Mouse (Mus musculus): ENCODE measurements around the gene F8a.
"Not testable (repeated sequence)": the region's sequence is repeated elsewhere in the genome, so short reads cannot be mapped to it uniquely, and the experiment has no call there.

Gene F8a

DNA sequence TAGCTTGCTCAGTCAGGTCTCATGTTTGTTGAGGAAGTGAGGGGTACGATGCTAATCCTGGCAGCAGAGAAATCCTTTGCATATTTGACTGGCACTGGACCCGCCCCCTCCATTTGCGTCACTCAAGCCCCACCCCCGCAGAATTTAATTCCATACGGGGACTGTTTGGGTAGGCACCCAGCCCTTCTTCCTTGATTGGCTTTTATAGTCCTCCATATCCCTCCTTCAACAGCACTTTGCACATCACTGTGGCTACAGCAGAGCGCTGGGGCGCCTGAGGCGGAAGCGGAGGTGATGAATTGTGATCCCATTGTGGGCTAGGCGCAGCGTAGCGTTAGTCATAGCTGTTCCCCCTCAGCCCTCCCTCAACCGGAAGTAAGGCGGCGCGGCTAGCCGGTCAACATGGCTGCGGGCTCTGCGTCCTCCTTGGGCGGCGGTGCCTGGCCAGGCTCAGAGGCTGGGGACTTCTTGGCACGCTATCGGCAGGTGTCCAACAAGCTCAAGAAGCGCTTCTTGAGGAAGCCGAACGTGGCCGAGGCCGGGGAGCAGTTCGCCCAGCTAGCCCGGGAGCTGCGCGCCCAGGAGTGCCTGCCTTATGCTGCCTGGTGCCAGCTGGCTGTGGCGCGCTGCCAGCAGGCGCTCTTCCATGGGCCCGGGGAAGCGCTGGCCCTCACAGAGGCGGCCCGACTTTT lies at the start of gene F8a:
F8a (plus strand) TSS at position 378 of the 692 bp plus-strand sequence.
- in situ Hi-C loops (cut with MboI; ENCODE audit: low sequenced_read_pairs), result no loop called here

DNA sequence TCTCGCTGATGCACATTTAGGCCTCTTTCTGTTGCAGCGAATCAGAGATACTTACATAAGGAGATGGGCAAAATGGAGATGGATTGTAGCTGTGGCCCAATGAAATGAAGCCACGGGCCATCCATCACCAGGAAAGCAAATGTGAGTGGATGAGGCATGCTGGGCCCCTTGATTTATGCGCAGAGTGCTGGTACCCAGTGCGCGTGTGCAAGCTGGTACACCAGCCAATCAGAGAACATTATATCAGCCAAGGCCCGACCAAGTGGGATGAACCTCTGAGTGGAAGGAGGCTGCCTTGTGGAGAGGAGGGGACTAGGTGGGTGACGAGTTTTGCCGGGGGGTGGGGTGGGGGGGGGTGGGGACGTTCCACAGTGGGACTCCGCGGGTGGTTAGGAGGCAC lies 36.2 kb upstream of the F8a start, which contains the start of gene Xlr3b:
Xlr3b (plus strand) TSS at position 274 of the 400 bp plus-strand sequence.
- in situ Hi-C loops (cut with MboI; ENCODE audit: low sequenced_read_pairs), result not testable (repeated sequence)

- in situ Hi-C loops (cut with MboI; ENCODE audit: low sequenced_read_pairs), result not testable (repeated sequence)
Measured at GRCm38 (mm10) chrX:73213819-73214564, 14.1 kb upstream of the F8a start, which contains the start of gene Xlr4b. TSS of gene Xlr4b (plus strand) at chrX:73214333.

DNA sequence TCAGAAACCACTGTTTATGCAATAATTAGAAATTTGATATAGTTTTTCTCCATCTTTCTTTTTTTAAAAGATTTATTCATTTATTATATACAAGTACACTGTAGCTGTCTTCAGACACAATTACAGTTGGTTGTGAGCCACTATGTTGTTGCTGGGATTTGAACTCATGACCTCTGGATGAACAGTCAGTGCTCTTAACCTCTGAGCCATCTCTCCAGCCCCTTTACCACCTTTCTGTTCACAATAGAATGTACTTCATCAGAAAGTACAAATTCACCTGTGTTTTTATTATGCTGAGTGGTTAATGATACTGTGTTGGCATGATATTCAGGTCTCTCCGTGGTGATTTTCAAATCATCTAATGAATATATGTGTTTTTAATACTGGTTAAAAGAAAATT lies 2.7 kb upstream of the F8a start:
- in situ Hi-C loops (cut with MboI; ENCODE audit: low sequenced_read_pairs), result no loop called here

- in situ Hi-C loops (cut with MboI; ENCODE audit: low sequenced_read_pairs), result no loop called here
Measured at GRCm38 (mm10) chrX:73228606-73229214, 619 bp downstream of the F8a start.

- in situ Hi-C loops (cut with MboI; ENCODE audit: low sequenced_read_pairs), result no loop called here
Measured at GRCm38 (mm10) chrX:73229288-73229687, 1.2 kb downstream of the F8a start.

GRCm38 (mm10) chrX:73242821-73243325 lies 14.8 kb downstream of the F8a start, which contains the start of gene Xlr4c:
TSS of gene Xlr4c (minus strand) at chrX:73243130.
- in situ Hi-C loops (cut with MboI; ENCODE audit: low sequenced_read_pairs), result not testable (repeated sequence)

DNA sequence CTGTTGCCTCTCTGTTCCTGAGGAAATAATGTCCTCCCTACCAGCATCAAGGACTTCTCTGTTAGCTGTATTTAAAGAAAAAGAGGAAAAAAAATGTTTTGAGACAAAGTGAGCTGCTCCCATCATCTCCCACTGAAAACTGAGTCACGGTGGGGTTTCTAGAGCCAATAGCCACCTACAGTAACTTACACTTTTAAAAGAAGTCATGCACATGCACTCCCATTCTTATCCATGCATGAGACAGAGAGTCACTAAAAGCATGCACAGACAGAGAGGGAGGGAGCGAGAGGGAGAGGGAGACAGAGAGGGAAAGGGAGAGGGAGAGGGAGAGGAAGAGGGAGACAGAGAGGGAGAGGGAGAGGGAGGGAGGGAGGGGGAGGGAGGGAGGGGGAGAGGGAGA lies 34.3 kb downstream of the F8a start:
- in situ Hi-C loops (cut with MboI; ENCODE audit: low sequenced_read_pairs), result not testable (repeated sequence)

DNA sequence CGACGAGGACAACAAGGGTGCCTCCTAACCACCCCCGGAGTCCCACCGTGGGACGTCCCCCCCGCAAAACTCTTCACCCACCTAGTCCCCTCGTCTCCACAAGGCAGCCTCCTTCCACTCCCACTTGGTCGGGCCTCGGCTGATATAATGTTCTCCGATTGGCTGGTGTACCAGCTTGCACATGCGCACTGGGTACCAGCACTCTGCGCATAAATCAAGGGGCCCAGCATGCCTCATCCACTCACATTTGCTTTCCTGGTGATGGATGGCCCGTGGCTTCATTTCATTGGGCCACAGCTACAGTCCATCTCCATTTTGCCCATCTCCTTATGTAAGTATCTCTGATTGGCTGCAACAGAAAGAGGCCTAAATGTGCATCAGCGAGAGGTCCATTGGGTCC lies 37.2 kb downstream of the F8a start, which contains the start of gene Xlr3c:
Xlr3c (minus strand) TSS at position 121 of the 400 bp plus-strand sequence.
- in situ Hi-C loops (cut with MboI; ENCODE audit: low sequenced_read_pairs), result not testable (repeated sequence)

All from CH12F3 (cell line).